Mouse (Mus musculus) MEL (cell line): ENCODE data around the gene Rps9.

Experiments
- CHD2 ChIP-seq: IDR thresholded peaks from 2 replicates; pipeline ENCODE4 v1.6.1; 2011; ENCODE audit warnings: low read length, improper control_type of control experiment
- CTCF ChIP-seq, 3 experiments: IDR thresholded peaks in 2 of 3; conservative IDR thresholded peaks in 1 of 3; 2 replicates each; pipeline ENCODE4 v1.5.1; 2011 to 2012; ENCODE audit warnings: low read length in 3 of 3, low read depth in 2 of 3, mild to moderate bottlenecking in 2 of 3, improper control_type of control experiment in 1 of 3, inconsistent platforms in 1 of 3, mixed read lengths in 1 of 3, moderate library complexity in 1 of 3; ENCODE audit not compliant: control insufficient read depth in 1 of 3, insufficient read depth in 1 of 3, poor library complexity in 1 of 3, severe bottlenecking in 1 of 3
- ELF1 ChIP-seq: IDR thresholded peaks from 2 replicates; pipeline ENCODE4 v1.6.1; 2014; ENCODE audit warnings: low read depth, mild to moderate bottlenecking, inconsistent platforms, low read length, improper control_type of control experiment, moderate library complexity
- JUND ChIP-seq: IDR thresholded peaks from 2 replicates; pipeline ENCODE4 v1.6.1; 2011; ENCODE audit warnings: low read depth, mild to moderate bottlenecking, improper control_type of control experiment, low read length
- MYC ChIP-seq: IDR thresholded peaks from 2 replicates; pipeline ENCODE4 v1.6.1; 2011; ENCODE audit warnings: low read depth, mild to moderate bottlenecking, low read length, improper control_type of control experiment, moderate library complexity
- POLR2A ChIP-seq, 2 experiments: IDR thresholded peaks; 2 replicates each; pipeline ENCODE4 v1.6.1; 2011 to 2012; ENCODE audit warnings: low read length in 2 of 2, mild to moderate bottlenecking in 2 of 2, control low read depth in 1 of 2, improper control_type of control experiment in 1 of 2, low read depth in 1 of 2, moderate library complexity in 1 of 2; ENCODE audit not compliant: control insufficient read depth in 1 of 2, insufficient read depth in 1 of 2, poor library complexity in 1 of 2
- TAL1 ChIP-seq: IDR thresholded peaks from 2 replicates; pipeline ENCODE4 v1.6.1; 2012; ENCODE audit warnings: mild to moderate bottlenecking, inconsistent platforms, low read length, moderate library complexity, mixed read lengths

DNA sequence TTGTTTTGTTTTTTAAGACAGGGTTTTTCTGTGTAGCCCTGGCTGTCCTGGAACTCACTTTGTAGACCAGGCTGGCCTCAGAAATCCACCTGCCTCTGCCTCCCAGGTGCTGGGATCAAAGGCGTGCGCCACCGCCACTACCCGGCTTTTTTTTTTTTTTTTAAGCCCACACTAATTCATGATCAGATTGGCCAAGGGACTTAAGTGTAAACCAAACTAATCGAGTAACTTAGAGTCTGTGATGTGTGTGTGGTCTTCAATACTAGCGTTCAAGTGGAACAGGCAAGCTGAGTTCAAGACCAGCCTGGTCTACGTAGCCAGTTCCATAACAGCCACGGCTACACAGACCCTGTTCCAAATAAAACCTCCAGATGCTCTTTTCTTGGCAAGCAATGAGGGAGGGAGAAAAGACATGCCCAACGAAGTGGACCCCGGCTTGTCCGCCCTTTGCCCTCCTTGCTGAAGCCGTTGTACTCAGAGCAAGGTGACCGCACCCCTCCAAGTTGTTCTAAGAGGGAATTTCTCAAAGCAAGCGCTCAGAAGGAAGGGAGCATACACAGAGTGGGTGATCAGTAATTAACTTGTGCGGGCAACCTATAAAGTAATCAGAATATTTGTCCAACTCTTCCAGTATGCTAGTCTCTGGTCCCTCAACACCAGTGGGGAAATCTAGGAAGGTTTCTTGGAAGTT lies 39.1 kb upstream of the Rps9 start:
- TF ChIP-seq POLR2A (IDR thresholded peaks at IDR 0.05; ENCODE audit: control insufficient read depth in 1 of 2, insufficient read depth in 1 of 2, low read depth in 1 of 2, low read length in 2 of 2, poor library complexity in 1 of 2) (no peak), CTCF (IDR thresholded peaks at IDR 0.05 in 2 of 3, conservative IDR thresholded peaks at IDR 0.05 in 1 of 3; ENCODE audit: control insufficient read depth in 1 of 3, insufficient read depth in 1 of 3, low read depth in 2 of 3, low read length in 3 of 3, poor library complexity in 1 of 3, severe bottlenecking in 1 of 3) (no peak), CHD2 (no peak), JUND (no peak), TAL1 (no peak), ELF1 (no peak), MYC (no peak)
